Mouse (Mus musculus): ENCODE results near the gene Clgn. TPM values are rescaled to one million over a fixed set of nuclear protein-coding genes. Genes with fewer than 3 reads are reported as not detected.
"Not testable (repeated sequence)": the region's sequence is repeated elsewhere in the genome, so short reads cannot be mapped to it uniquely, and the experiment has no call there.

Gene Clgn
- polyA plus RNA-seq, 1 experiment from 2014 or later = 15.9 TPM

- Histone ChIP-seq H3K36me3 (no peaks in the 10 kb centered on the region), H3K4me1 (replicated peaks) (0 out of 2 replicates have a peak, but pooled peaks cover 4% of the 10 kb centered on the region), H3K9me3 (no peaks in the 10 kb centered on the region), H3K27me3 (no peaks in the 10 kb centered on the region), H3K4me2 (no peak overlapping the region), H3K4me3 (no peak overlapping the region), H3K27ac (replicated peaks) (no peak overlapping the region), H3K9ac (no peak overlapping the region)
- WGBS = 70% methylated on average over 11 of the region's 11 CpGs
- ATAC-seq (ENCODE audit: low read depth) = no peak
Measured at GRCm38 (mm10) chr8:83426104-83426759, 36.6 kb downstream of the Clgn start.

- 0 out of 2 replicates have a peak, but pooled peaks cover 4% of the 10 kb centered on the region for H3K4me1 ChIP-seq (replicated peaks)
- no peak overlapping the region for H3K27ac ChIP-seq (replicated peaks)
- H3K4me2 ChIP-seq = no peak overlapping the region
- H3K4me3 ChIP-seq = no peak overlapping the region
- no peaks in the 10 kb centered on the region for H3K27me3 ChIP-seq
- H3K9me3 ChIP-seq = no peaks in the 10 kb centered on the region
- ATAC-seq (ENCODE audit: low read depth) = no peak
- H3K36me3 ChIP-seq = no peaks in the 10 kb centered on the region
- WGBS = 84% methylated on average over 7 of the region's 7 CpGs
- H3K9ac ChIP-seq = no peak overlapping the region
Measured at GRCm38 (mm10) chr8:83426949-83427348, 37.3 kb downstream of the Clgn start.

- H3K4me2 ChIP-seq; H3K27ac ChIP-seq (replicated peaks); ATAC-seq (ENCODE audit: low read depth); H3K4me3 ChIP-seq; H3K9me3 ChIP-seq; H3K4me1 ChIP-seq (replicated peaks); H3K27me3 ChIP-seq; H3K9ac ChIP-seq: not testable (repeated sequence)
- H3K36me3 ChIP-seq = peaks cover 11% of the 10 kb centered on the region
- WGBS = 91% methylated on average over 3 of the region's 3 CpGs
Measured at GRCm38 (mm10) chr8:83428621-83429020, 39.0 kb downstream of the Clgn start.

GRCm38 (mm10) chr8:83429071-83429524 lies 39.4 kb downstream of the Clgn start:
- Histone ChIP-seq H3K9me3 (no peaks in the 10 kb centered on the region), H3K36me3 (peaks cover 16% of the 10 kb centered on the region), H3K4me2 (no peak overlapping the region), H3K27ac (replicated peaks) (no peak overlapping the region), H3K27me3 (no peaks in the 10 kb centered on the region), H3K4me3 (no peak overlapping the region), H3K9ac (no peak overlapping the region), H3K4me1 (replicated peaks) (0 out of 2 replicates have a peak, but pooled peaks cover 4% of the 10 kb centered on the region)
- 70% methylated on average over 4 of the region's 4 CpGs for WGBS
- ATAC-seq (ENCODE audit: low read depth) = no peak

GRCm38 (mm10) chr8:83437077-83437476 lies 47.4 kb downstream of the Clgn start:
- no peaks in the 10 kb centered on the region for H3K9me3 ChIP-seq
- H3K36me3 ChIP-seq = peaks cover 38% of the 10 kb centered on the region
- H3K4me3 ChIP-seq = no peak overlapping the region
- peaks cover 23% of the 10 kb centered on the region for H3K4me1 ChIP-seq (replicated peaks)
- H3K27me3 ChIP-seq = no peaks in the 10 kb centered on the region
- no peak overlapping the region for H3K27ac ChIP-seq (replicated peaks)
- 78% methylated on average over 1 of the region's 1 CpGs for WGBS
- H3K9ac ChIP-seq = no peak overlapping the region
- no peak for ATAC-seq (ENCODE audit: low read depth)
- H3K4me2 ChIP-seq = no peak overlapping the region

- Histone ChIP-seq H3K4me2 (peak overlapping the region; percentile 74), H3K4me3 (peak overlapping the region; percentile 93), H3K27ac (replicated peaks) (peak overlapping the region; percentile 95), H3K36me3 (peaks cover 12% of the 10 kb centered on the region), H3K4me1 (replicated peaks) (peaks cover 29% of the 10 kb centered on the region), H3K9ac (peak overlapping the region; percentile 95), H3K27me3 (no peaks in the 10 kb centered on the region), H3K9me3 (no peaks in the 10 kb centered on the region)
- peak; percentile 7; the same call in 1 of the 2 replicates for ATAC-seq (ENCODE audit: low read depth)
- WGBS = 2% methylated on average over 29 of the region's 29 CpGs
Measured at GRCm38 (mm10) chr8:83441656-83442242, 52.1 kb downstream of the Clgn start.

GRCm38 (mm10) chr8:83442243-83443051 lies 52.8 kb downstream of the Clgn start:
- H3K4me2 ChIP-seq = peak overlapping the region; percentile 74
- no peaks in the 10 kb centered on the region for H3K27me3 ChIP-seq
- no peaks in the 10 kb centered on the region for H3K9me3 ChIP-seq
- peak overlapping the region; percentile 95 for H3K9ac ChIP-seq
- peaks cover 6% of the 10 kb centered on the region; the same call in 1 of the 2 replicates for H3K36me3 ChIP-seq
- H3K4me3 ChIP-seq = peak overlapping the region; percentile 93
- H3K4me1 ChIP-seq (replicated peaks) = peaks cover 29% of the 10 kb centered on the region
- WGBS = 1% methylated on average over 59 of the region's 64 CpGs
- ATAC-seq (ENCODE audit: low read depth) = peak; percentile 100
- H3K27ac ChIP-seq (replicated peaks) = peak overlapping the region; percentile 95

GRCm38 (mm10) chr8:83443052-83443400 lies 53.4 kb downstream of the Clgn start:
- no peaks in the 10 kb centered on the region for H3K9me3 ChIP-seq
- H3K27me3 ChIP-seq = no peaks in the 10 kb centered on the region
- peak overlapping the region; percentile 93 for H3K4me3 ChIP-seq
- peak overlapping the region; percentile 69 for H3K4me2 ChIP-seq
- H3K4me1 ChIP-seq (replicated peaks) = peaks cover 29% of the 10 kb centered on the region
- 34% methylated on average over 5 of the region's 5 CpGs for WGBS
- H3K36me3 ChIP-seq = no peaks in the 10 kb centered on the region
- ATAC-seq (ENCODE audit: low read depth) = peak; percentile 9
- peak overlapping the region; percentile 79 for H3K9ac ChIP-seq
- peak overlapping the region; percentile 95 for H3K27ac ChIP-seq (replicated peaks)

- Histone ChIP-seq H3K27ac (replicated peaks) (no peak overlapping the region), H3K36me3 (no peaks in the 10 kb centered on the region), H3K4me3 (no peak overlapping the region), H3K4me2 (no peak overlapping the region), H3K4me1 (replicated peaks) (no peaks in the 10 kb centered on the region), H3K27me3 (no peaks in the 10 kb centered on the region), H3K9me3 (no peaks in the 10 kb centered on the region), H3K9ac (no peak overlapping the region)
- no peak for ATAC-seq (ENCODE audit: low read depth)
- 81% methylated on average over 1 of the region's 1 CpGs for WGBS
Measured at GRCm38 (mm10) chr8:83449960-83450359, 60.3 kb downstream of the Clgn start.

- WGBS = 23% methylated on average over 3 of the region's 3 CpGs
- Histone ChIP-seq H3K4me1 (replicated peaks) (no peaks in the 10 kb centered on the region), H3K9ac (no peak overlapping the region), H3K27ac (replicated peaks) (no peak overlapping the region), H3K27me3 (no peaks in the 10 kb centered on the region), H3K4me2 (no peak overlapping the region), H3K4me3 (no peak overlapping the region), H3K9me3 (no peaks in the 10 kb centered on the region), H3K36me3 (no peaks in the 10 kb centered on the region)
- no peak for ATAC-seq (ENCODE audit: low read depth)
Measured at GRCm38 (mm10) chr8:83451056-83451455, 61.4 kb downstream of the Clgn start.

GRCm38 (mm10) chr8:83457121-83457520 lies 67.5 kb downstream of the Clgn start:
- H3K27ac ChIP-seq (replicated peaks) = no peak overlapping the region
- H3K4me2 ChIP-seq = no peak overlapping the region
- no peaks in the 10 kb centered on the region for H3K4me1 ChIP-seq (replicated peaks)
- no peaks in the 10 kb centered on the region for H3K9me3 ChIP-seq
- ATAC-seq (ENCODE audit: low read depth) = no peak
- H3K9ac ChIP-seq = no peak overlapping the region
- WGBS = 64% methylated on average over 6 of the region's 6 CpGs
- no peak overlapping the region for H3K4me3 ChIP-seq
- H3K27me3 ChIP-seq = no peaks in the 10 kb centered on the region
- H3K36me3 ChIP-seq = no peaks in the 10 kb centered on the region

GRCm38 (mm10) chr8:83458222-83458621 lies 68.6 kb downstream of the Clgn start, which contains the start of gene Scoc:
Scoc (minus strand) TSS chr8:83458391.
- no peaks in the 10 kb centered on the region for H3K9me3 ChIP-seq
- H3K36me3 ChIP-seq = no peaks in the 10 kb centered on the region
- H3K4me2 ChIP-seq = no peak within 1 kb of the TSS
- no peak within 1 kb of the TSS for H3K4me3 ChIP-seq
- no peak within 1 kb of the TSS for H3K27ac ChIP-seq (replicated peaks)
- H3K9ac ChIP-seq = no peak within 1 kb of the TSS
- WGBS = 83% methylated on average over 14 of the region's 14 CpGs
- H3K27me3 ChIP-seq = no peaks in the 10 kb centered on the region
- no peak for ATAC-seq (ENCODE audit: low read depth)
- H3K4me1 ChIP-seq (replicated peaks) = no peaks in the 10 kb centered on the region
